In genomic region chr6:65613924-65614585, GRCm38 (mm10) we compare ENCODE assay signal across 15 mouse cellular contexts.
"Had no signal": no experiment of that assay in that cellular context is flagged by ENCODE, and none has a peak within 500 bp of the region (broad histone marks: within the 10 kb centered on the region; RNA-seq: fewer than 3 reads in every experiment).

No protein-coding gene starts in this region.

- DNase-seq: kidney, adult 8-10 months; kidney, postnatal 36 days; layer of hippocampus, adult 9-11 months; layer of hippocampus, postnatal 36 days; lung, embryonic 14.5 days; lung, postnatal 10 days; lung, postnatal 4 days; right cerebral cortex, adult 18-20 months; thymus, postnatal 4 days had no signal

- ATAC-seq: liver, embryonic 12.5 days; midbrain, embryonic 13.5 days had no signal

- H3K9me3 ChIP-seq: limb, embryonic 15.5 days; liver, embryonic 12.5 days; midbrain, embryonic 13.5 days; neural tube, embryonic 12.5 days had no signal

- H3K4me1 ChIP-seq: limb, embryonic 15.5 days; liver, embryonic 12.5 days; midbrain, embryonic 13.5 days; neural tube, embryonic 12.5 days had no signal

- H3K27me3 ChIP-seq: limb, embryonic 15.5 days; liver, embryonic 12.5 days; midbrain, embryonic 13.5 days; neural tube, embryonic 12.5 days had no signal

- H3K4me3 ChIP-seq: limb, embryonic 15.5 days; liver, embryonic 12.5 days; midbrain, embryonic 13.5 days; neural tube, embryonic 12.5 days had no signal

- H3K36me3 ChIP-seq: limb, embryonic 15.5 days; liver, embryonic 12.5 days; midbrain, embryonic 13.5 days; neural tube, embryonic 12.5 days had no signal

- H3K27ac ChIP-seq: kidney, postnatal 0 days; limb, embryonic 15.5 days; liver, embryonic 12.5 days; midbrain, embryonic 13.5 days; neural tube, embryonic 12.5 days; stomach, postnatal 0 days had no signal

- H3K4me2 ChIP-seq: limb, embryonic 15.5 days; liver, embryonic 12.5 days; lung, embryonic 14.5 days; midbrain, embryonic 13.5 days; neural tube, embryonic 12.5 days had no signal

- H3K9ac ChIP-seq: limb, embryonic 15.5 days; liver, embryonic 12.5 days; lung, embryonic 14.5 days; midbrain, embryonic 13.5 days; neural tube, embryonic 12.5 days had no signal
